Mouse (Mus musculus) cerebellum, postnatal 25 days (tissue): ENCODE measurements around the gene Emp3.
"Not testable (repeated sequence)": the region's sequence is repeated elsewhere in the genome, so short reads cannot be mapped to it uniquely, and the experiment has no call there.

Experiments
- DNase-seq, 2 experiments: peaks; one replicate each; pipeline ENCODE4 v3.0.0; 2021; ENCODE audit warnings: mixed read lengths in 2 of 2

Emp3 gene

GRCm38 (mm10) chr7:45921242-45921621 is at the start of gene Emp3:
Gene Emp3, minus strand, starts transcription at chr7:45921404.
- DNase-seq = no peak

GRCm38 (mm10) chr7:45956611-45957010 is 35.4 kb upstream of the Emp3 start:
- no peak for DNase-seq

DNA sequence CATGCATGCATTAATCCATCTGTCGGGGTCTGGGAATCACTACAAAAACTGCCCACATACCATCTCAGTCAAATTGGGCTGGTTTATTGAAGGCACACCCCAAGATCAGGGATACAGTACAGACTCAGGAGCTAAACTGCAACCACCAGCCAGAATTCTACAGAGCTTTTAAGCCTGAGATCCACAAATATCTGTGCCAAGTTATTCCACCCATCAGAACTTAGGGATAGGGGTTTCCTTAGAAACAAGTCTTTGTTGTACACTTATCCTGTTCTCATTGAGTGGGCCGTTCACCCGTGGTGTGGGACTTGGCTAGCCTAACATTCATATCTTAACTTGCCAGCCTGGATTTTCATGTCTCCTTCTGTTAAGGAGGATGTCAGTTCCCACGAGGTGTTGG is 27.9 kb upstream of the Emp3 start:
- no peak for DNase-seq

DNA sequence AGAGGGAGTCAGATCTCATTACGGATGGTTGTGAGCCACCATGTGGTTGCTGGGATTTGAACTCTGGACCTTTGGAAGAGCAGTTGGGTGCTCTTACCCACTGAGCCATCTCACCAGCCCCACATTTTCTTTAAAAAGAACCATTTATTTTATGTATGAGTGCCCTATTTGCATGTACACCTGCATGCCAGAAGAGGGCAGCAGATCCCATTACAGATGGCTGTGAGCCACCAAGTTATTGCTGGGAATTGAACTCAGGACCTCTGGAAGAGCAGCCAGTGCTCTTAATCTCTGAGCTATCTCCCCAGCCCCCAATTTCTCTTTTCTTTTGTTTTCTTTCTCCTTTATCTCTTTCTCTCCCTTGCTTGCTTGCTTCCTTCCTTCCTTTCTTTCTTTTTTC is 22.1 kb upstream of the Emp3 start:
- not testable (repeated sequence) for DNase-seq

- DNase-seq = no peak
Measured at GRCm38 (mm10) chr7:45941986-45942385, 20.8 kb upstream of the Emp3 start.

DNA sequence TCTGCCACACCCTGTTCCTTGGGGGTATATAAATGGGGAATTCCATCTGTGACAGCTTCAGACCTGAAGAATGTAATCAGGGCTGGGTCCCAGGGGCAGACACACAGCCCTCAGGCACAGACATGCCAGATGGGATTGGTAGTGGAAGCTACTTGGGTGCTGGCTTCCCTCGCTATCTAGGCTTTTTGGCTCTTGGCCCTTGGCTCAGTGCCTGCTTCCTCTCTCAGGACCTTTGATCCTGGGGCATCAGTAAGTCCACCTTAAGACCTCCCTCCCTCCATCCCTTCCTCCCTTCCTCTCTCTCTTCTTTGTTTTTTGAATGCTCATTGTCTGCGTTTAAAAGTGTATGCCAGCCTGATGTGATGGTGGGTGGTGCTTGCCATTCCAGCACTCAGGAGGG is 18.6 kb upstream of the Emp3 start:
- no peak for DNase-seq

- peak; percentile 64 to 76 for DNase-seq
Measured at GRCm38 (mm10) chr7:45935114-45935513, 13.9 kb upstream of the Emp3 start.

- DNase-seq = not testable (repeated sequence)
Measured at GRCm38 (mm10) chr7:45933766-45934165, 12.6 kb upstream of the Emp3 start.

- no peak for DNase-seq
Measured at GRCm38 (mm10) chr7:45929688-45930087, 8.5 kb upstream of the Emp3 start.

- no peak for DNase-seq
Measured at GRCm38 (mm10) chr7:45928626-45929295, 7.6 kb upstream of the Emp3 start.

GRCm38 (mm10) chr7:45924429-45924816 is 3.2 kb upstream of the Emp3 start:
- peak in 1 of 2 experiments; percentile 18 for DNase-seq

GRCm38 (mm10) chr7:45923762-45924428 is 2.7 kb upstream of the Emp3 start, which contains the start of gene Ccdc114:
Gene Ccdc114, plus strand, starts transcription at chr7:45924072.
- DNase-seq = peak; percentile 39 to 47

DNA sequence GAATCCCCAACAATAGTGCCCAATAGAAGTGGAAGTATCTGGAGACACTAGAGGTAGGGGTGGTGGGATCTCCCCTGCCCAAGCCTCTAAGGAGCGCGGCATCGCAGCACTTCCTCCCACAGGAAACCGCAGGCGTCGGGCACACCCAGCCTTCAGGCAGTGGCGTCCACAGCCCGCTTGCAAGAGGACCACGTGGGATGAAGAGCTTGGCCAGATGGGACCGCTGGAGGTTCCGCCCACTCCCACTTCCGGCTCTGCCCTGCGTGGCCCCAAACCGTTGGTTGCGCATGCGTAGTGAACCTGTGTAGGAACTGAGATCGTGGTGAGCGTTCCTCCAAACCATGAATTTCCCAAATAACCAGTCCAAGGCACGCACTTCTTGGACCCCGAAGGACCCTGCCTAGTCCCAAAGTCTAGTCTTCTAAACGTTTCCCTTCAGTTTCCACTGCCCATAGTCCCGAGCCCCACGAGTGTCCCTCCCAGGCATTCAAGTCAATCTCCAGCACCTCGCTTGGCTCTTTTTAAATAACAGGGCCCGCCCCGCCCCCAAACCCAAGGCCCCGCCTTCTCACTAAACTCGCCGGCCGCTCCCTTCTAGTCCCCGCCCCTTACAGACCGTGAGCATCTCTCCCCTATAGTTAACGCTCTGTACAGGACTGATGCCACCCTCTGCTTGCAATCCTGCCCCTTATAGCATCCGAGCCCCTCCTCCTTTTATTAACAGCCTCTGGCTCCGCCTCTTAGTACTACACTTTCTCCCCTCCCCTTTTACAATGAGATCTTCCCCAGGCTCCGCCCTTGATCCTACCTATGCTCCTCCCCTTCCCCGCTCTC is 1.9 kb upstream of the Emp3 start:
- peak; percentile 83 to 90 for DNase-seq

- DNase-seq = no peak
Measured at GRCm38 (mm10) chr7:45921950-45922600, 871 bp upstream of the Emp3 start.

DNA sequence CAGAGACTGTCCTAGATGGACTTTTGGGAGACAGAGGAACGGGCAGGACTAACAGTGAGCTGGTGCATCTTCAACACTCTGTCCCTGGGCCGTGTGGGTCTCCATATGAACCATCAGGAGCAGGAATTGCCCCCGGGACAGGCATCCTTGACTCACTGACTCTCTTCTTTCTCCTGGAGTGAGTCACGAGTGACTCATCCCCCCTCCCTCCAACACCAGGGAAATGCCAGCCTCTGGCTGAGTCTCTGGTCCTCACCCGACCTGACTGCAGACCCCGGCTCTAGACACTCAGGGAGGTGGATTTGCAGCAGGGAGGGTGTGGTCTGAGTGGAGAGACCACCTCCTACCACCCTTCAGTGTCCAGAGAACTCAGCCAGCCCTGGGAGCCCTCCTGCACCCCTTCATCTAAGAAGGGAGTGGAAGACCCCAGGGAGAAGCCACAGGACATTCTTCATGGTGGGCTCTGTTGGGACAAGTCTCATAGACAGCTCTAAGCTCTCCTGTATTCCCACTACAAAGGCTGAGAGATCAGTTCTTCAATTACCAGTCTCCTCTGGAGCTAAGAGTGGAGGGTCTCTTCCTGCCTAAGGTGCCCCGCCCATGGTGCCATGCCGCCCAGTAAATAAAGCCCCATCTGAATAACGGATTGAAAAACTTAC is 492 bp downstream of the Emp3 start:
- DNase-seq = no peak

GRCm38 (mm10) chr7:45919761-45920160 is 1.4 kb downstream of the Emp3 start:
- DNase-seq = no peak

DNA sequence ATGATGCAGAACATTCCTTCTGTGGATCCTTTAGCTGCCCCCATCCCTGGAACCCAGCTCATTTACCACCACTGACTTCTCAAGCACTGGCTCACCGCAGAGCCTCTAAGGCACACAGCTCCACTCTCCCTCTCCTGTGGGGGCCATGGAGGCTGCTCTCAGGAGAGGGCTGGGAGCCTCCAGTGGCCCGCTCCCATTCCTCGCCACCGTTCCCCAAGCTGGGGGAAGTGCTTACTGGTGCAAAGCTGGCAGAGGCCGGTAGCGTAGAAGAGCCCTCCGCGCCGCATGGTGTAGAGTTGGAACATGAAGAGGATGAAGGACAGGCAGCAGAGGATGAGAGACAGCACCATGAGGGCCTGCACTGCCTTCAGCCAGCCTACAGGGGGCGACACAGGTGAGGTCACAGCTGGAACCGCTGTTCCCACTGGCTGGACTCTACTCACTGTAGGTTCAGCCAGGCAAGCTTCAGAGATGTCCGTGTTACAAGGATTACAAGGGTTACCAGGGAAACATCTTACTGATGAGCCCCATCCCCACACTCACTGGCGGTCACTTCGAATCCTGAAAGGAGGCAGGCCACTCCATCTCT is 2.0 kb downstream of the Emp3 start:
- no peak for DNase-seq

DNA sequence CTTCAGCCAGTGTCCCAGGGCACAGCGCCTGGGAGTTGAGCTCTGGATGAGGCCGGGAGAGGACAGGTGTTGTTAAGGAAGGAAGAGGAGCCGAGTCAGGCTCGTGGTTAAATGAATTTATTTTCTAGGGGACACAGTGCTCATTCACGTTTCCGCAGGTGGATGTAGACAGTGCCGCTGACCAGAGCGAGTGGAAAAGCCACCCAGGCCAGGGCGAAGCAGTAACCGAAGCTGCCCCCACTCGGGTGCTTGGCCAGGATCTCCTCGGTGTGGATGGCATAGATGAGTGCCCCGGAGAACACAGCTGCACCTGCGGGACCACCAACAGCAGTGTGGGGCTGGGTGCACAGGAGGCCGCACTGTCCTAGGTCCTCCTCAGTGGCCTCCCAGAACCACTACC is 3.3 kb downstream of the Emp3 start:
- DNase-seq = no peak

DNA sequence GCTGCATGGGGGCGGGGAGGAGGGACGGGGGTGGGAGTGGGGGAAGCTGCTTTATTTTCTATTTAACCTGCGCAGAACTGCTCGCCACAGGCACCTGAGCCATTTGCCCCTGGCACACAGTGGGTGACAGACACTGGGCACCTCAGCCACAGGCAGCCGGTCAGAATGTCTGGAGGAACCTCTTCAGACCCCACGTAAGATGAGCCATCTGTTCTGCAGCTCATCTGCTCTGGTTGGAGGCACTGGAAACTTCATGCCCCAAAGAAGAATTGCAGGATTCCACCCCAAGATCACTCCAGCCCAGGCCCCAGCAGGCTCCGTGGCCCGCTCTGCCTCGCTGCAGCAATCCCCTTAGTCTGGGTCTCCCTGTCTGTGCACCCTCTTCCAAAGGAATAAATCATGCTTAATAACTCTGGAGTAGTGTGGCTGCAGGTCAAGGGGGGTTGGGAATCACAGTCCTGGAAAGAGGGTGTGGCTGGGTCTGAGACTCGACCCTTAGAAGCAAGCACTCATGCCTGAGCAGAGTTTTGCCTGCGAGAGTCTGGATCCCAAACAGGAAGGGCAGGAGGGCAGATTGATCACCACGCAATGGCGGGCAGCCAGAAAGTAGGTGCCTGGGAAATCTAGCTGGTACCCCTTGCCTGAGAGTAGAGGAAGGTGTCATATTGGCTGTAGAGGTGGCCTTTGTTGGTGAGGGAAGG is 4.0 kb downstream of the Emp3 start:
- DNase-seq = no peak

DNA sequence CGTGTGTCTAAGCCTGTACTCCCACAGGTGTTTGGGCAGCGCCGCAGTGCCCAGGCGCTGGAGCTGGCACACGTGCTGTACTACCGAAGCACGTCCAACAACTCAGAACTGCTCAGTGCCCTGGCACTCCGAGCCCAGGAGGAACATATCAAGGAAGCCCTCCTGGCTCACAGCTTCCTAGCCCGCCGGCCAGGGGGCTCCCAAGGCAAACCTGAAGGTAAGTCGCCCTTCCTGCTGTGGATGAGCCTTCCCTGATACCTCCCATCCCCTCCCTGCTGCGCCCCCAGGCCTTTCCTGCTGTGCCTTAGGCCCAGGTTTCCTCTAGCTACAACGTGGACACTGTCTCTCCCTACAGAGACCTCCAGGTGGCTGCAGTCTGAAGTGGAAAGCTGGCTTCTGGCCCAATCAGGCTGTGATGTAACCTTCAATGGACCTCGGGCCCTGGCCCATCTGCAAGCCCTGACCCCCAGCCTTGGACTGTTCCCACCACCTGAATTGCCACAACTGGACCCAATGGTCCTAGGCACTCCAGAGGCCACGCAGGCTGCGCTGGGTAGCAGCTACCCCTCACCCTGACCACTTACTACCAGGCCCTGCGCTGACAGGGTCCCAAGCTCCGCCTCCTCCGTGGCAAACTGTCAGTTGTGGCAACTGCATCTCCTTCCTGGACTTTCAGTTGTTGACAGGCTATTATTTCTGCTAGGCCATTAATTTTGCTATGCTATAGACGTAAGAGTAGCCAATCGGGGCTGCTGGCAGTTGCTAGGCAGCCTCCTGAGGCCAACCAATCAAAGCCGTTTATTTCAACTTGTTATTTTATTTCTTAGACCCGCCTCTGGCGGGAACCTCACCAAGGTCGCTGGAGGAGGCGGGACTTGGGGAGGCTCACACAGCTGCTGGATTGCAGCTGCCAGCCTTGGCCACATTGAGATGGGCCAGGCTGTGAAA is 4.9 kb downstream of the Emp3 start:
- DNase-seq = no peak
